Mouse (Mus musculus) kidney, embryonic 15.5 days (tissue): ENCODE measurements around the gene Pan2. TPM values are rescaled to one million over a fixed set of nuclear protein-coding genes. Genes with fewer than 3 reads are reported as not detected.

Experiments
- ATAC-seq: fragments of 200-750 bp; cut with Nextera tagmentation; replicated peaks from 2 replicates; pipeline ENCODE4 v1.8.0; 2017; ENCODE audit warnings: moderate TSS enrichment; ENCODE audit not compliant: low FRiP score
- H3K27ac ChIP-seq: fragments of 300-500 bp; sonication (generic); 2 replicates; pipeline ENCODE4 v1.5.1; 2015; ENCODE audit warnings: mild to moderate bottlenecking, inconsistent platforms
- H3K27me3 ChIP-seq: fragments of 300-500 bp; sonication (generic); 2 replicates; pipeline ENCODE4 v1.6.1; 2015; ENCODE audit warnings: inconsistent platforms
- H3K36me3 ChIP-seq: fragments of 300-500 bp; sonication (generic); 2 replicates; pipeline ENCODE4 v1.6.1; 2015; ENCODE audit warnings: inconsistent platforms
- H3K4me1 ChIP-seq: fragments of 300-500 bp; sonication (generic); 2 replicates; pipeline ENCODE4 v1.6.1; 2015; ENCODE audit warnings: inconsistent platforms
- H3K4me2 ChIP-seq: fragments of 300-500 bp; sonication (generic); 2 replicates; pipeline ENCODE4 v1.6.1; 2015; ENCODE audit warnings: moderate library complexity, mild to moderate bottlenecking, inconsistent platforms
- H3K4me3 ChIP-seq: fragments of 300-500 bp; sonication (generic); replicated peaks from 2 replicates; pipeline ENCODE4 v1.5.1; 2015; ENCODE audit warnings: mild to moderate bottlenecking, inconsistent platforms
- H3K9ac ChIP-seq: fragments of 300-500 bp; sonication (generic); 2 replicates; pipeline ENCODE4 v1.6.1; 2015; ENCODE audit warnings: mild to moderate bottlenecking, inconsistent platforms
- H3K9me3 ChIP-seq: fragments of 300-500 bp; sonication (generic); replicated peaks from 2 replicates; pipeline ENCODE4 v1.6.1; 2016; ENCODE audit warnings: inconsistent platforms
- WGBS: fragments of 180-500 bp; shearing (Covaris S2); methylation state at CpG from one replicate; pipeline ENCODE4 v1.1.7; 2015; ENCODE audit warnings: mixed read lengths; 5-methylcytosine and 5-hydroxymethylcytosine counted together
- polyA plus RNA-seq: library from polyadenylated mRNA; unstranded; fragments of >200 nt; fragmentation: Nextera tagmentation; extraction: Ambion mirVana; gene quantifications from 2 replicates; pipeline ENCODE4 v1.2.1, GENCODE M21; 2015

Pan2 gene
- polyA plus RNA-seq, 1 experiment from 2014 or later, result 41.7 TPM

DNA sequence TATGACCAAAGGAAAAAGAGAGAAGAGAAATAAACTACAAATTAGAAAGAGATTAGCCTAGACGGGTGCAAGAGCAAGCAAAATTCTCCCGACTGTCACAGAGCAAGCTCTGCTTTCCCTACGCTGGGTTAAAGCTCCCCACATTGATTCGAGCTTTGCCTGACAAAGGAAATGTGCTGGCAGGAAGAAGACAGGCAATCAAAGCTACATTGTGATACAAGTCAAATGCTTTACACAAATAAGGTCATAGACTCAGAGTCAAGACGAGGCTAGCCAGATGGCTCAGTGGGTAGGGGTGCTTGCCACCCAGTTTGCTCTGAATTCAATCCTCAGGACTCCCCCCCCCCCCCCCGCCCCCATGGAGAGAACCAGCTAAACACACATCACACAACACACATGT, 66.9 kb downstream of the Pan2 start:
- 59% methylated on average over 5 of the region's 6 CpGs for WGBS
- ATAC-seq, result no peak
- H3K4me2 ChIP-seq, result no peak overlapping the region

DNA sequence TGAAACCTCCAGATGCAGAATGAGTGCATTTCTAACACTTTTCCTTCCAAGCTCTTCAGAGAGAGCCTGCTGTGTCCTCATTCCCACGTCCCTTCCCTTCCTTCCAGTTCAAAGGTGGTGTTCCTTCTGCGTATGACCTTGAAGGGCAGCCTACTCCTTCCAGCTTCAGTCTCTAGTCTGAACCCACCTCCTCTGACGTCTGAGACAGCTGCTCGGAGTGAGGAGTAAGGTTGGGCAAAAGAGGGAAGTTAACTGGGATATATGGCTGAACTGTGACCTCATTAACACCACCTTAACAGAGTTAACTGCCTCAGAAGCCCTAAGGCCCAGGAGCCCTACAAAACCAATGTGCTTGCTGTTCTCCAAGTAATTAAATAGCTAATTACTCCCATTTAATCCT, 67.5 kb downstream of the Pan2 start:
- no peak overlapping the region for H3K9ac ChIP-seq
- H3K27me3 ChIP-seq, result no peaks in the 10 kb centered on the region
- no peak overlapping the region for H3K4me3 ChIP-seq
- WGBS, result 35% methylated on average over 4 of the region's 4 CpGs
- ATAC-seq, result no peak
- H3K27ac ChIP-seq, result no peak overlapping the region
- no peak overlapping the region for H3K4me2 ChIP-seq
- peaks cover 18% of the 10 kb centered on the region for H3K4me1 ChIP-seq
- H3K9me3 ChIP-seq, result no peaks in the 10 kb centered on the region
- H3K36me3 ChIP-seq, result peaks cover 4% of the 10 kb centered on the region; the same call in 1 of the 2 replicates

More for the DNA sequence above, 66.9 kb downstream of the Pan2 start:
- Histone ChIP-seq H3K27me3 (no peaks in the 10 kb centered on the region), H3K4me3 (no peak overlapping the region), H3K9ac (no peak overlapping the region), H3K4me1 (peaks cover 18% of the 10 kb centered on the region), H3K27ac (no peak overlapping the region), H3K36me3 (peaks cover 10% of the 10 kb centered on the region), H3K9me3 (no peaks in the 10 kb centered on the region)

Other genes with a start within 250 kb of the Pan2 start
- gene Ptges3, start 244.4 kb upstream of the Pan2 start, polyA plus RNA-seq, result 493 and 571 TPM in 2 replicates
- 2,850 and 2,855 TPM in 2 replicates for gene Atp5b, start 220.1 kb upstream of the Pan2 start, polyA plus RNA-seq
- gene Baz2a, start 211.8 kb upstream of the Pan2 start, polyA plus RNA-seq, result 12.7 and 14.2 TPM in 2 replicates
- 40.6 and 42.8 TPM in 2 replicates for gene Rbms2, start 123.0 kb upstream of the Pan2 start, polyA plus RNA-seq
- 1.4 and 1.8 TPM in 2 replicates for gene Gls2, start 108.9 kb upstream of the Pan2 start, polyA plus RNA-seq
- 32.8 and 34.3 TPM in 2 replicates for gene Spryd4, start 91.5 kb upstream of the Pan2 start, polyA plus RNA-seq
- gene Mip, start 77.5 kb upstream of the Pan2 start, polyA plus RNA-seq, result not detected in 2 replicates
- gene Timeless, start 71.3 kb upstream of the Pan2 start, polyA plus RNA-seq, result 64.4 and 71.7 TPM in 2 replicates
- 0.40 and 0.45 TPM in 2 replicates for gene Apon, start 49.2 kb upstream of the Pan2 start, polyA plus RNA-seq
- 0.48 and 2.5 TPM in 2 replicates for gene Apof, start 34.7 kb upstream of the Pan2 start, polyA plus RNA-seq
- 11.8 and 14.2 TPM in 2 replicates for gene Stat2, start 32.8 kb upstream of the Pan2 start, polyA plus RNA-seq
- gene Il23a, start 4.6 kb upstream of the Pan2 start, polyA plus RNA-seq, result 0.21 and 0.40 TPM in 2 replicates
- gene Cnpy2, start 19.1 kb downstream of the Pan2 start, polyA plus RNA-seq, result 331 and 361 TPM in 2 replicates
- 200 and 214 TPM in 2 replicates for gene Cs, start 34.4 kb downstream of the Pan2 start, polyA plus RNA-seq
- 13.7 TPM in 2 replicates for gene Coq10a, start 65.7 kb downstream of the Pan2 start, polyA plus RNA-seq
- 13.6 and 14.5 TPM in 2 replicates for gene Ankrd52, start 73.8 kb downstream of the Pan2 start, polyA plus RNA-seq
- gene Slc39a5, start 97.9 kb downstream of the Pan2 start, polyA plus RNA-seq, result 41.5 and 47.1 TPM in 2 replicates
- 82.8 and 92.6 TPM in 2 replicates for gene Nabp2, start 108.2 kb downstream of the Pan2 start, polyA plus RNA-seq
- 45.1 and 45.9 TPM in 2 replicates for gene Rnf41, start 108.3 kb downstream of the Pan2 start, polyA plus RNA-seq
- 75.9 and 77.2 TPM in 2 replicates for gene Smarcc2, start 155.9 kb downstream of the Pan2 start, polyA plus RNA-seq
- gene Myl6, start 190.8 kb downstream of the Pan2 start, polyA plus RNA-seq, result 1,170 and 1,259 TPM in 2 replicates
- gene Myl6b, start 195.3 kb downstream of the Pan2 start, polyA plus RNA-seq, result 4.2 and 4.7 TPM in 2 replicates
- gene Esyt1, start 222.5 kb downstream of the Pan2 start, polyA plus RNA-seq, result 19.4 and 22.8 TPM in 2 replicates
- gene Zc3h10, start 244.4 kb downstream of the Pan2 start, polyA plus RNA-seq, result 16.2 and 17.7 TPM in 2 replicates
- gene Rpl41, start 246.0 kb downstream of the Pan2 start, polyA plus RNA-seq, result 4,214 and 4,446 TPM in 2 replicates